Mouse (Mus musculus) MEL (cell line): ENCODE results near the gene Defb11. TPM values are rescaled to one million over a fixed set of nuclear protein-coding genes. Genes with fewer than 3 reads are reported as not detected.

Source experiments
- polyA plus RNA-seq, 2 experiments: library from polyadenylated mRNA; stranded (reverse) in 1 of 2; unstranded in 1 of 2; fragments of >175 nt in 1 of 2; fragments of >200 nt in 1 of 2; gene quantifications; 2 replicates each; pipeline versions ENCODE4 v1.2.1 to v1.2.4; 2012; ENCODE audit warnings: low replicate concordance in 2 of 2, low read depth in 1 of 2; ENCODE audit not compliant: insufficient read length in 2 of 2, insufficient read depth in 1 of 2, missing spikeins in 1 of 2
- total RNA-seq: library from RNA; depleted of rRNA; stranded (reverse); fragments of 300-350 nt; gene quantifications from 2 replicates; pipeline ENCODE4 v1.2.3, GENCODE M21; 2012; rRNA removed

Defb11 gene
- total and polyA plus RNA-seq, 3 experiments: not detected

Other genes starting within 250 kb of the Defb11 start
- gene Defa34, start 240.6 kb downstream of the Defb11 start, total RNA-seq: not detected in 2 replicates
- gene Defa34, start 240.6 kb downstream of the Defb11 start, polyA plus RNA-seq: not detected
- not detected in 2 replicates for gene AY761184, start 202.8 kb downstream of the Defb11 start, total RNA-seq
- not detected for gene AY761184, start 202.8 kb downstream of the Defb11 start, polyA plus RNA-seq
- gene Defa24, start 171.9 kb downstream of the Defb11 start, total RNA-seq: not detected in 2 replicates
- gene Defa24, start 171.9 kb downstream of the Defb11 start, polyA plus RNA-seq: not detected
- gene Defb50, start 82.9 kb downstream of the Defb11 start, total RNA-seq: not detected in 2 replicates
- gene Defb50, start 82.9 kb downstream of the Defb11 start, polyA plus RNA-seq: not detected
- gene Defb2, start 66.5 kb downstream of the Defb11 start, total RNA-seq: not detected in 2 replicates
- gene Defb2, start 66.5 kb downstream of the Defb11 start, polyA plus RNA-seq: not detected
- gene Defb10, start 47.5 kb downstream of the Defb11 start, total RNA-seq: not detected in 2 replicates
- not detected for gene Defb10, start 47.5 kb downstream of the Defb11 start, polyA plus RNA-seq
- gene Defb9, start 21.0 kb downstream of the Defb11 start, total RNA-seq: not detected in 2 replicates
- gene Defb9, start 21.0 kb downstream of the Defb11 start, polyA plus RNA-seq: not detected
- gene Defb15, start 26.3 kb upstream of the Defb11 start, total RNA-seq: not detected in 2 replicates
- not detected for gene Defb15, start 26.3 kb upstream of the Defb11 start, polyA plus RNA-seq
- gene Defb35, start 31.9 kb upstream of the Defb11 start, total RNA-seq: not detected in 2 replicates
- not detected for gene Defb35, start 31.9 kb upstream of the Defb11 start, polyA plus RNA-seq
- gene Defb13, start 40.4 kb upstream of the Defb11 start, total RNA-seq: not detected in 2 replicates
- gene Defb13, start 40.4 kb upstream of the Defb11 start, polyA plus RNA-seq: not detected
- not detected in 2 replicates for gene Fam90a1a, start 52.3 kb upstream of the Defb11 start, total RNA-seq
- gene Fam90a1a, start 52.3 kb upstream of the Defb11 start, polyA plus RNA-seq: not detected
- not detected in 2 replicates for gene Ccdc70, start 63.4 kb upstream of the Defb11 start, total RNA-seq
- not detected for gene Ccdc70, start 63.4 kb upstream of the Defb11 start, polyA plus RNA-seq
- gene Atp7b, start 153.9 kb upstream of the Defb11 start, total RNA-seq: 28.7 and 32.5 TPM in 2 replicates
- 10 to 100 TPM in 1 of 2 experiments, not detected in 1; 29.4 TPM for gene Atp7b, start 153.9 kb upstream of the Defb11 start, polyA plus RNA-seq
- gene Alg11, start 154.3 kb upstream of the Defb11 start, total RNA-seq: 18.6 and 22.2 TPM in 2 replicates
- 10 to 100 TPM; 17.2 to 55.0 TPM for gene Alg11, start 154.3 kb upstream of the Defb11 start, polyA plus RNA-seq
- not detected in 2 replicates for gene Nek5, start 218.6 kb upstream of the Defb11 start, total RNA-seq
- under 1 TPM in 1 of 2 experiments, not detected in 1; 0.04 TPM for gene Nek5, start 218.6 kb upstream of the Defb11 start, polyA plus RNA-seq